Mouse (Mus musculus) hindbrain, postnatal 0 days (tissue): ENCODE measurements at regions not wholly inside any gene's neighbourhood (a gene's known extent, or its start where the extent isn't known, plus 50 kb on each side); places are given as distances from the start of the nearest gene placed in this dataset.

Experiments
- ATAC-seq: fragments of 200-750 bp; cut with Nextera tagmentation; 2 replicates; pipeline ENCODE4 v1.8.0; 2017; ENCODE audit warnings: mild to moderate bottlenecking, moderate TSS enrichment, moderate library complexity
- DNase-seq: peaks from one replicate; pipeline ENCODE4 v3.0.0-alpha.2; 2015; ENCODE audit warnings: low spot score
- H3K27ac ChIP-seq: fragments of 300-500 bp; sonication (generic); 2 replicates; pipeline ENCODE4 v1.5.1; 2014; ENCODE audit warnings: mild to moderate bottlenecking
- H3K27me3 ChIP-seq: fragments of 300-500 bp; sonication (generic); 2 replicates; pipeline ENCODE4 v1.6.1; 2014; ENCODE audit warnings: low read length, mixed read lengths; ENCODE audit not compliant: insufficient read depth
- H3K36me3 ChIP-seq: fragments of 300-500 bp; sonication (generic); 2 replicates; pipeline ENCODE4 v1.6.1; 2014; ENCODE audit warnings: low read length, mixed read lengths; ENCODE audit not compliant: insufficient read depth
- H3K4me1 ChIP-seq: fragments of 300-500 bp; sonication (generic); 2 replicates; pipeline ENCODE4 v1.6.1; 2014; ENCODE audit warnings: antibody characterized with exemption, low read length, mixed read lengths; ENCODE audit not compliant: insufficient read depth
- H3K4me2 ChIP-seq: fragments of 300-500 bp; sonication (generic); 2 replicates; pipeline ENCODE4 v1.6.1; 2014; ENCODE audit warnings: low read depth, mild to moderate bottlenecking, low read length, moderate library complexity, mixed read lengths
- H3K4me3 ChIP-seq: fragments of 300-500 bp; sonication (generic); 2 replicates; pipeline ENCODE4 v1.5.1; 2014; ENCODE audit warnings: low read length
- H3K9ac ChIP-seq: fragments of 300-500 bp; sonication (generic); replicated peaks from 2 replicates; pipeline ENCODE4 v1.6.1; 2014; ENCODE audit warnings: mild to moderate bottlenecking, low read length, moderate library complexity, mixed read lengths
- H3K9me3 ChIP-seq: fragments of 300-500 bp; sonication (generic); 2 replicates; pipeline ENCODE4 v1.6.1; 2016; ENCODE audit warnings: low read length, mixed read lengths
- CTCF ChIP-seq: IDR thresholded peaks from 2 replicates; pipeline ENCODE4 v1.5.1; 2016; ENCODE audit warnings: antibody characterized with exemption, control low read depth, low read depth
- WGBS: fragments of 180-500 bp; shearing (Covaris S2); extraction: QIAGEN DNeasy Blood & Tissue Kit; methylation state at CpG from one replicate; pipeline ENCODE4 v1.1.7; 2014; 5-methylcytosine and 5-hydroxymethylcytosine counted together

DNA sequence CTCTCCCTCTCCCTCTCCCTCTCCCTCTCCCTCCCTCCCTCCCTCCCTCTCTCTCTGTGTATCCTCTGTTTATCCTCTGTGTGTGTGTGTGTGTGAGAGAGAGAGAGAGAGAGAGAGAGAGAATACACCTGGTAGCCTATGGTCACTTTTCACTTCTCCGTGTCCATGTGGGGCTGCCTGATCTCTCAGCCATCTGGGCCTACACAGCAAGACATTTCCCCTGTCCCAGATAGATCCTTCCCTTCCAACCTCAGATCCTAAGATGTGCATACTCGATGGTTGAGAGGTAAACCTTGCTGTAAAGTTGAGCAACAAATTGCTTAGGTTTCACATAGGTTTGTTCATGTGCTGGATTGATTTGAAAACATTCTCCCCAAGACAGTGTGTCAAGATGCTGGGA is 119.5 kb upstream of the 1700016C15Rik start:
- WGBS, result 61% methylated on average over 2 of the region's 2 CpGs
- Histone ChIP-seq H3K9me3 (no peaks in the 10 kb centered on the region), H3K4me1 (peaks cover 2% of the 10 kb centered on the region; the same call in 1 of the 2 replicates), H3K4me2 (no peak overlapping the region), H3K27ac (no peak overlapping the region), H3K36me3 (no peaks in the 10 kb centered on the region), H3K4me3 (no peak overlapping the region), H3K27me3 (no peaks in the 10 kb centered on the region), H3K9ac (no peak overlapping the region)
- TF ChIP-seq CTCF, result no peak
- DNase-seq (no peak), ATAC-seq (no peak)

DNA sequence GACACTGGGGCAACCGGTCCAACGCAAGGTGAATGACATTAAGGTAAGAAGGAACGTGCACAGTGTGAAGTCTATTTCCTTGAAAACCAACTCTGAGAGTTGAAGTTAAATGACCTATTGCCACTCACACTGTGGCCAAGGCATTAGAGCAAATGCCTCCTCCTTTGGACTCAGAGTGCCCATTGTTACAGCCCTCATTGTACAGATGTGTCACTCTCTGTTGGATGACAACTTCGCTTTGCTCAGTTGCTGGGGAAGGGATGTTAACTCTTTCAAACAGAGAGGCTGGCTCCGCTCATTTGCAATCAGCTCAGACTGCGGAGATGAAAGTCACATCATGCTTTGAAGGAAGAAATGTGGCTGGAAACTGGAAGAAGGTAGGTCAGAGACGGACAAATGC is 117.1 kb upstream of the 1700016C15Rik start:
- Histone ChIP-seq H3K27ac (no peak overlapping the region), H3K9ac (no peak overlapping the region), H3K4me1 (no peaks in the 10 kb centered on the region; the same call in 1 of the 2 replicates), H3K27me3 (no peaks in the 10 kb centered on the region), H3K9me3 (no peaks in the 10 kb centered on the region), H3K4me3 (no peak overlapping the region), H3K36me3 (no peaks in the 10 kb centered on the region), H3K4me2 (no peak overlapping the region)
- WGBS, result 38% methylated on average over 7 of the region's 7 CpGs
- DNase-seq (no peak), ATAC-seq (no peak)
- no peak for TF ChIP-seq CTCF

DNA sequence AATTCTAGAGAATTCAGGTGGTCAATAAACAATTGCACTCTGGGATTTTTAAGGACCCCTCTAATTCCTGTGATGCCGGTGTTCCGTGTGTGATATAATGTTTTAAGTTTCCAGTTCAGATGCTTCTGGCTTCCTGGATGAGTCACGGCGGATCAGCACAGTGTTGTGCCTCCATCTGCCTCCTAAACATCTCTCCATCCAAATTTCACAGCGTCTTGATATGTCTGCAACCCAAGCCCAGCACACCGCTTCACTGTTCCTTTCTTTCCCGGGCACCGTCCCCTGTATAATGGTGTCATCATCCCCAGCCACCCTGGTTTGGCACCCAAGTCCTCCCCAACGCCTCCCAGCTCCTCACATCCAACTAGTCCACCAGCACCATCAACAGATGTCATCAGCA is 114.0 kb upstream of the 1700016C15Rik start:
- H3K27me3 ChIP-seq, result no peaks in the 10 kb centered on the region
- H3K27ac ChIP-seq, result no peak overlapping the region
- ATAC-seq (no peak), DNase-seq (no peak)
- no peak overlapping the region for H3K4me3 ChIP-seq
- H3K4me2 ChIP-seq, result no peak overlapping the region
- no peaks in the 10 kb centered on the region for H3K9me3 ChIP-seq
- no peak for TF ChIP-seq CTCF
- WGBS, result 94% methylated on average over 9 of the region's 9 CpGs
- H3K9ac ChIP-seq, result no peak overlapping the region
- no peaks in the 10 kb centered on the region for H3K4me1 ChIP-seq
- H3K36me3 ChIP-seq, result no peaks in the 10 kb centered on the region

DNA sequence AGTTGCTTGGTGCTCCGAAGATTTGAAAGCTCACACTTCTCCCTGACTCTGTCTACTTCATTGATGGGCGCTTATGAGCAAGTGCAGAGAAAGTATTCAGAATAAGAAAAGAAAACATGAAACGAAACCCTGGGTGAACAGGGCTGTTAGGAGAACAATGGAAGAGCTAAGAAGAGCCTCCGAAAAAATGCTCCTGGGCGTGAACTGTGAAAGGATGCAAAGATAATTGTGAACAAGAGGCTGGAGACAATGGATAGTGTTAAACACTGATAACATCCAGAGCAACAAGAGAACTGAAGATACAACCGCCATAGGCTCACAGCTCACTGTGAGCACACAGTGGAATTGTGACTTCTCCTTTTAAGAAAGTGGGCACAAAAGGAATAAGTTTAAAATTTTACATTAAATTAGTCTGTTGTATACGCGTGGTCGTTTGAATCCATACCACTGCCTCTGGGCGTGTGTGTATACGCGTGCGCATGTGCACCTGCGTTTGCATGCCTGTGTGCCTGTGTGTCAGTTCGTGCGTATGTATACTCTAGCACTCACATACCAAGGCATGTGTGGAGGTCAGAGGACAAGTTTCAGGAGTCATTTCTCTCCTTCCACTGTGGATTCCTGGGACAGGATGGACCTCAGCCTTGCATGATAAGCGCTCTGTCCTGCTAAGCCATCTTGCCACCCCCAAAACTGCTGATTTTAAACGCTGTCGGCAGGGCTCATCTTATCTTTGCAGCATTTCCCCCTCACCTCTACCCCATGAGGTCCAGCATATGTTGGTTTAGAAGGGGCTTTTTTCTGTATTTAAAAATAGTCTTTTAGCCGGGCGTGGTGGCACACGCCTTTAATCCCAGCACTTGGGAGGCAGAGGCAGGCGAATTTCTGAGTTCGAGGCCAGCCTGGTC is 113.0 kb upstream of the 1700016C15Rik start:
- no peak for ATAC-seq
- no peak for TF ChIP-seq CTCF
- Histone ChIP-seq H3K27ac (no peak overlapping the region), H3K36me3 (no peaks in the 10 kb centered on the region), H3K4me3 (no peak overlapping the region), H3K27me3 (no peaks in the 10 kb centered on the region), H3K9ac (no peak overlapping the region), H3K4me2 (no peak overlapping the region), H3K9me3 (no peaks in the 10 kb centered on the region), H3K4me1 (no peaks in the 10 kb centered on the region)
- 74% methylated on average over 24 of the region's 24 CpGs for WGBS
- DNase-seq, result no peak

DNA sequence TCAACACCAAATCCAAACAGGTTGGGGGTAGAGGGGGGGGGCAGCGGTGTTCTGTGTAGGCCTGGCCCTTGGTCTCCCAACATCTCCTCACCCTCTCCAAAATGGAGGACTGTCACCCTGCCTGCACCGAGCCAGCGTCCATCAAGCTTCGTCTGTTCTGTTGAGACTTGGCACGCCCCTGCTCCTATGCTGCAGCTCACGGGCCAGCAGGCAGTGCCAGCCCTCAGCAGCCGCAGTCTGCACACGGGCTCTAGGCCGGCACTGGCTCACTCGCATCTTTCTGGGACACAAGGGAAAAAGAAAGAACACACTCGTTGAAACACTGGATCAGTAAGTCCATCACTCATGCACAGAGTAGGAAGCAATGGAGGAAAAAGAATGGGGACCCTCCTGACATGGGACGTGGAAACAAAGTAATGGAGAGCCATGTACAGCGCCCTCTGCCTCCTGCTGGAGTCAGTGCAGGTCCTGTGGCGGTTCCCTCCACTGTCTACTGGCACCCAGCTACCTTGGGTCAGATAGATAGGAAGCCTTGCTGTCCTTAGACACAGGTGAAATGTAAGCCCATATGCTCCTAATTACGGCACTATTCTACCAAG is 109.0 kb upstream of the 1700016C15Rik start:
- H3K9me3 ChIP-seq, result no peaks in the 10 kb centered on the region
- peaks cover 6% of the 10 kb centered on the region; the same call in 1 of the 2 replicates for H3K4me1 ChIP-seq
- no peaks in the 10 kb centered on the region for H3K36me3 ChIP-seq
- no peak overlapping the region for H3K4me3 ChIP-seq
- ATAC-seq (peak; percentile 94), DNase-seq (peak; percentile 73)
- no peaks in the 10 kb centered on the region for H3K27me3 ChIP-seq
- no peak overlapping the region for H3K9ac ChIP-seq
- H3K27ac ChIP-seq, result 0 out of 2 replicates have a peak overlapping the region, but pooled peaks have one; percentile 22
- H3K4me2 ChIP-seq, result no peak overlapping the region
- peak; percentile 63 for TF ChIP-seq CTCF
- 60% methylated on average over 15 of the region's 15 CpGs for WGBS

DNA sequence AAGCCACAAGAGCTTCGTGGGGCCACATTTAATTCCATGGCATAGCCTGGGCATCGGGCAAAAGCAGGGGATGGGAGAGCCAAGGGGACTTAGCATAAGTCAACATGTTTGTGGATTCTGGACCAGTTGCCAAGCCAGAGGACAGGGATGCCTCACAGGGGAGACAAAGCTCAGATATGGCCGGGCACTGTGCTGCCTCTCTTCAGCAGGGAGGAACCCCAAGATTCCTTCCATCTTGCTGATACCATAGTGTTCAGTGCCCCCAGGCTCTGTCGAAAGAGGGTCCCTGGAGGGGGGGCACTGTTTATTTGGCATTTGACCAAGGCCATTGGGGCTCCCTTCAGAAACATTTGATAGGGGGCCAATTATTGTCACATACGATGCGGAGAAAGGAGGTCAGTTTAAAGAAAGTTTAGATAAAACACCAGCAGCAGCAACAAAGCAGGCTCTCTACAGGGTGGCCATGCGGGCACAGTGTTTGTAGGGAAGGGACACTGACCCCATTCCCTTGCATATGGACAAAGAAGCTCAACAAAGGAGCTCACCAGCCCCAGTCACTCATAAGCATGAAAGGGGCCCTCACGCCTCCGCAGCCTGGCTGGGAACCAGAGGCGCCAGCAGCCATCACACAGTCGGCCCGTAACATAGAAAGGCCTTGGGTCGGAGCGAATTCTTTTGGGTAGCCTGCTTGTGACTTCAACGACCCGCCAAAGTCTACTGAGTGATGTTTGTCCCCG is 107.6 kb upstream of the 1700016C15Rik start:
- DNase-seq, result no peak
- no peaks in the 10 kb centered on the region for H3K36me3 ChIP-seq
- no peak overlapping the region for H3K9ac ChIP-seq
- ATAC-seq, result peak; percentile 50; the same call in 1 of the 2 replicates
- no peak overlapping the region for H3K27ac ChIP-seq
- H3K4me3 ChIP-seq, result no peak overlapping the region
- H3K4me2 ChIP-seq, result no peak overlapping the region
- H3K27me3 ChIP-seq, result no peaks in the 10 kb centered on the region
- no peak for TF ChIP-seq CTCF
- peaks cover 6% of the 10 kb centered on the region; the same call in 1 of the 2 replicates for H3K4me1 ChIP-seq
- H3K9me3 ChIP-seq, result no peaks in the 10 kb centered on the region
- 39% methylated on average over 17 of the region's 17 CpGs for WGBS
